Mouse (Mus musculus): ENCODE data around the gene Ppil6.
A peak's percentile ranks its signal among the peaks of the same experiment; 100 is the strongest.

Ppil6 gene

DNA sequence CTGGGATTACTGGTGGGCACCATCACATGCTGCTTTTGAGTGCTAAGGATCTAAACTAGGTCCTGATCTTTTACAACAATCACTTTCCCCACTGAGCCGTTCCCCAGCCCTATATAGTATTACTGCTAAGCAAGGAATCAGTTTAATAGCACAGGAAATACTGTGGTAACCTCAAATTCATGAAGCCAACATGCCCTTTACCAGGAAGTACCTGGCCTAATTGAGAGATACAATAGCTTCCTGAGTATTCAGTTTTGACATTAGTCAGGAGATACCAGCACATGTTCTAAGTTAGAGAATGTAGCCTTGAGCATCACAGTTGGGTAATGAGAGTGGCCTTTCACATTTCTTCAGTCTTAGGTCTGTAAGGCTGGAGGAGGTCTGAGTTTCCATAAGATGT, 46.5 kb downstream of the Ppil6 start:
- DNase-seq: no peak

DNA sequence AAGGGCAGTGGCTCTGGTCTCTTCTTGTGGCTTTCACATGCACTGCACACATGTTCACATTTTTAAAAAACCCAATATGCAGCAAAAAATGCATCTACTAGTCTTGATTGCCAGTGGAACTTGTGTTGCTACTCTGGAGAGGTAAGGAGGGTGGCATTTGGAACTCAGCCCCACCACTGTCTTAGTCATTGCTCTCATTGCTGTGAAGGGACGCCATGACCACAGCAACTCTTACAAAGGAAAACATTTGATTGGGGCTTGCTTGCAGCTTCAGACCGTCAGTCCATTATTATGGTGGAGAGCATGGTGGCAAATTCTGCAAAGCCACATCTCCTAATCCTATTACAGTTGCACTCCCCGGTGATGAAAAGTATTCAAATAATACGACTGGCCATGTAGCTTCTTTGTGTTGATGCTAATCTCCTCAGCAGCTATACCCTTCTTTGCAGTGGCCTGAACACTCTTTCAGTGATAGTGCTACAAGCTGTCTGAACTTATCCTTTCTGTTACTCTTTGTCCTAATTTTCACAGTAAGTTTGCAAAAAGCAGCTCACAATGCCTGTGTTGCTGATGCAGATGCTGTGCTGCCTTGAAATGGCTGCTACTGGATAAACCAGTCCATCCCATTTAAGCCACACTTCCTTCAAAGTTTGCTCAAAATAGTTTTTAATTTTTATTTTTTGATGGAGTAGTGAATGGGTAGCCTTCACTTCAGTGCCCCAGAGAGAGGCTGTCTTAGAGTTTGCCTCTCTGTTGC, 47.2 kb downstream of the Ppil6 start:
- no peak for DNase-seq

DNA sequence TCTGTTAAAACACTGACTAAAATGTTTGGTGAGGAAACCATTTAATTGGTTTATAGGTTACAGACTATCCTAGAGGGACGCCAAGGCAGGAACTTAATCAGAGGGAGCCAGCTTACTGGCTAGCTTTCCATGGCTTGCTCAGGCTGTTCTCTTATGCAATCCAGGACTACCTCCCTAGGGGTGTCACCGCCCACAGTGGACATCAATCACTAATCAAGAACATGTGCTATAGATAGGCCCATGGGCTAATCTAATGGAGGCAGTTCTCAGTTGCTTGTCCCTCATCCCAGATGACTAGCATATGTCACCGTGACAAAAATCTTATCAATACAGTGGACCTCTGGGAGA, 47.7 kb downstream of the Ppil6 start:
- no peak for DNase-seq

DNA sequence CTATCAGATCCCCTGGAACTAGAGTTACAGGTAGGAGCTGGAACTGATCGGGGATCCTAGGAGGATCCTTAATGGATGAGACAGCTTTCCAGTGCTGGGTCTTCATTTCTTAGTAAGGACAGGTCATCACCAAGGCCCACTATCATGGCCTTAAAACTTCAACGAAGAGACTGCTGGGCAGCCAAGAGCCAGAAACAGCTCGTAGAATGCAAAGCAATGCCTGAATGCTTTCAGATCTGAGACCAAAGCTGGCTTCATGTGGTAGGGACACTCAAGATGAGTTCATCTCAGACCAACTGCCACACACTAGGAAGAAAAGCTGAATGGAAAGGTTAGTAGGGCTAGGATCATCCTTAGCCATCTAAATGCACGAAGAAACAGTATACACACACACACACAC, 48.7 kb downstream of the Ppil6 start:
- no peak for DNase-seq

DNA sequence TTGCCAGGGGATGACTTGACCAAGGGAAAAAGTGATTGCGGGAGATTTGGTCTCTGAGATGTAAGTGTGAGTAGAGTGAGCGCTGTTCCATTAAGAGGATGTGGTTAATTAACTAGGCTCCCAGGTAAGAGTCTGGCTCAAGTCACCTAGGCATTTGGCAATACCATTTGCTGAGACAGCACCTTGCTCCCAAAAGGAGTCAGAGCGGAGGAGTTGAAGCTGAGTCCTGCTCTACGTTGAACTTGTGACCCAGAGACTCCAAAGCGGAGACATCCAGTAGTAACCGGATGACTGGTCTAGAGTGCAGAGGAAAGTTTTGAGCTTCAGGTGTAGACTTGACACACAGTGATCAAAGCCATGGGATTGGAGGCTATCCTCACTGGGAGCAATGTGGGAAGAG, 51.8 kb downstream of the Ppil6 start:
- DNase-seq: no peak

DNA sequence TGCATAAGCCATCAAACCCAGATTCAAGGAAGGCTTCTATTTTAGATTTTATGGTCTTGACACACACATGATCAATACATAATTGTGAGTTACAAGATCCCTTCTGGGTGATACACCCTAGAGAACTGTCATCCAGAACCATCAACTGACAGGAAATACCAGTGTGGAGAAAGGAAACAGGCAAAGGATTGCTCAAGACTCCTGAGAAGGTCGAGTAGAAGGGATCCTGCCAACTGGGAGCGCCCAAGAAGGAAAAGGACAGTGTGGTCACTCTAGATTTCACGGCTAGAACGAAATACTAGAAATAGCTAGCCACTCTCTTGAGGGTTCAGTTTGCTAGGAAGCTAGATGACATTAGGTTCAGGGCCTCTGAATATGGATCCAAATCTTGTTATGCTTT, 53.2 kb downstream of the Ppil6 start:
- no peak for DNase-seq

DNA sequence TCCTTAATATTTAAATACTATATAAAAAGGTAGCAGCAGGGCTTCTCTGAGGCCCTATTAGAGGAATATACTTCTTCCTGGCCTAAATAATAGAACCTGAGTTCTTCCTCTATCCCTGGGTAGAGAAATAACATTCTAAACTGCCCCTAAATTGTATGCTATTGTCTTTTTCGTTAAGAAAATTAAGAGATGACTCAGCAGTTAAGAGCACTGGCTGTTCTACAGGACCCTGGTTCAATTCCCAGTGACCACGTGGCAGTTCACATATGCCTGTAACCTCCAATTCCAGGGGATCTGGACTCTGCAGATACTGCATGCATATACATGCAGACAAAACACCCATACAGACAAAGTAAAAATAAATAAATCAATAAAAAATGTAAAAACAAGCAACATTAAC, 53.6 kb downstream of the Ppil6 start:
- DNase-seq: no peak

DNA sequence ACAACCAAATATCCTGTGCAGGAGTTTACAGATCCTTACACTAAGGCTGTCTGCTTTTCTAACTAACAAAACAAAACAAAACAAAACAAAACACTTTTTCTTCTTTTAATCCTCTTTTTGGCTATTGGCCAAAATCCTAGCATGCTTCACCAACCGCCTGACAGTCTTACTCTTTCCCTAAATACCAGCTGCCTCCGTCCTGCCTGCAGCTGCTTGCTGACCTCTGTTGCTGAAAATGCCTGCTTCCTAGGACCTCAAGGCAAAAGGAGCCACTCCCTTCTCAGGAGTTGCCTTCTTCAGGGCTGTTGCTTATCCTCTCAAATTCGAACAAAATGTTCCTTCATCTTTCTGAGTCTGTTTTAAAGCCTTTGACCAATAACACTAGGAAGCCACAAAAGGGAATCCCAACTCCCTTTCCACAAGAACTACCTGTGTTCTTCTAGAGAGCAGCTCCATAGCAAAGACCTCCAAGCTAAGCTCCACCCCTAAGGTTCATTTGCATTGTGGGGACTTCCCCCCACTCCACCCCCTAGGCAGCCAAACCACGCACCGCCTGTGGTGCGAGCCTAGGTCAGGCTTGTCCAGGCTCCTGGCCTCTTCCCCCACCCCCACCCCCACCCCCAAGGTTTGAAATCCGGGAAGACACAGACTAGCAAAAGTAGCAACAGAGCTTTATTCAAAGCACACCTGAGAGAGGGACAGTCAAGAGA, 54.4 kb downstream of the Ppil6 start:
- DNase-seq: no peak

DNA sequence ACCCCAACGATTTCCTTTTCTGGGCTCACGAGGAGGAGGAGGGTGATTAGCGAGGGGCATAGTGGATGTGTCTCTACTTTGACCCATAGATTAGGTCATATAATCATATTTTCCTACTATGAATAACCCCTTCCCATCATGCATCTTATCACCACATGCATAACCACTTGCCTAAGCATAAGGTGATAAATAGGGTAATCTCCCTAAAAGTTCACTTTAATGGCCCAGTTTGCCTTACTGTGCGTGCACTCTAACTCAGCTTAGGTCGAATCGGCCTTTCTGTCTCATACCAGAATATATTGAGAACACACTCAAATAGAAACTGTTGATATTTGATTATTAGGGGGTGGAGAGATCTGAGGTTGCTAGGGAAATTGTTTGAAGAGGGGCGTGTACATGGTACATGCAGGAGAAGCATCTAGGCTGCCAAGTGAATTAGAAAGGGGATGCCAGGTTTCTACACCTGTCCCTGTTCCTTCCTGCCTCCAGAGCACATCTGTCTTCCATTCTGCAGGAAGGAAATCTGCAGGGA, 55.1 kb downstream of the Ppil6 start:
- DNase-seq: no peak

DNA sequence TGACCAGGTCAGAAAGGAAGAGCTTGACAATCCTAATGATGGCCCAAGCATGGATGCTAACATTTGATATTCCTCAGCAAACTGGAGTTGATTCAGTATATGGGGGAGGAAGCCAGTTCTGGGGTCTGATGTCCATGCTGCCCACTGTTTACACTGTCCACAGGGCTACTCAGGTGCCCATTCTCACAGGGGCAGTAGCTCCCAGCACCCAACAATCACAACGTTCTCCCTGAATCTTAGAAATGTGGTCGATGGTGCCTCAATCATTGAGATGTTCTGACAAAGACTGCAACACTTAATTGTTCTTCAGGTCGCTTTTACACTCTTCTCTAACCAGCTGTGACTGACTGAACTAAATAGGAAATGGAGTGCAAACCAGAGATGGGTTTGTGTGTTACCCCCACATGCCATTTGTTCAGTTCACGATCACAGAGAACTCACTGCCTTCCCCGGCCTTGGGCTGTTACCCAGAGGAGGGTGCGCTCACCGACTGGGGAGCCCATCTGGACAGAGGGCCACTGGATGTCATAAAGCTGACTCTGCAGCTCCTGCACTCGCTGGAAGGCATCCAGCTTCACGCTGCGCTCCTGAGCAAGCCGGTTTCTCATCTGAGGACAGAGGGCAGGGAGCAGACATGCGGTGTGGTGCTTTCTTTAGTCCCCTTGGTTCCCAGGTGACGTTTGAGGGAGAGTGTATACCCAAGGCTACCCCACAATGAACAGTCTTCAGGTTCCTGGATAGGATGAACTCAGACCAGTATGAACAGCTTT, 56.3 kb downstream of the Ppil6 start:
- DNase-seq: no peak

DNA sequence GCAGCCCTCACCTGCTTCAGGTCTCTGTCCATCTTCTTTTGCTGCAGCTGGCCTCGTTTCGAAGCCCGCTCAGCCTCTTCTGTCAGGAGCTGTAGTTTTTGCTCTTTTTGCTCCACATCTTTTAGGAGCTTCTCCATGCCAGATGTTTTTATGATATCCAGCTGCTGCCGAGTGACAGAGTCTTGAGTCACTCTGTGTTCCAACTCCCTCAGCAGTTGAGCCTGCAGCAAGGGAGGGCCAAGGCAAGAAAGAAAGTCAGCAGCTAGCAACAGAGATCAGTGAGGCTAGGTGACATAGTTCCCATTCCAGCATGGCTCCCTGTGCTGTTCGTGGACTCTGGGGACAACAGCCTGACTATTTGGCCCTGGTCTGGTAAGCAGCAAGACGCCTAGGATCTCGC, 60.5 kb downstream of the Ppil6 start:
- DNase-seq: no peak

DNA sequence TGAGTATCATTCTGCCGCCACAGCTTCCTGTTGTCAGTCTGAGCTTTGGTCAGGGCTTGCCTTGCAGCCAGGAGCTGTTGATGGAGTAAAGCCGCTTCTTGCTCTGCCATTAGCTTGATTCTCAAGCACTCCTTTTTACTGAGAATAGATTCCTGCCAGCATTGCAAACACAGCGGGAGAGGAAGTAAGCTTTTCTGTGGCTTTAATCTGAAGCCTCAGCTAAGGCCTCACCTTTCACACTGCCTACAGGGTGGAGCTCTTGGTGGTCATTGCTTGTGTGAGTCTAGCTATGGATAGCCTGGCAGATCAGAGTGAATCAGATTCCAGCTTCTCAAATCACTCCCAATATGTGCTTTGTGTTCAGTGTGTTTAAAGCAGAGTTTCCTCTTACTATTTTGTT, 62.1 kb downstream of the Ppil6 start:
- no peak for DNase-seq

DNA sequence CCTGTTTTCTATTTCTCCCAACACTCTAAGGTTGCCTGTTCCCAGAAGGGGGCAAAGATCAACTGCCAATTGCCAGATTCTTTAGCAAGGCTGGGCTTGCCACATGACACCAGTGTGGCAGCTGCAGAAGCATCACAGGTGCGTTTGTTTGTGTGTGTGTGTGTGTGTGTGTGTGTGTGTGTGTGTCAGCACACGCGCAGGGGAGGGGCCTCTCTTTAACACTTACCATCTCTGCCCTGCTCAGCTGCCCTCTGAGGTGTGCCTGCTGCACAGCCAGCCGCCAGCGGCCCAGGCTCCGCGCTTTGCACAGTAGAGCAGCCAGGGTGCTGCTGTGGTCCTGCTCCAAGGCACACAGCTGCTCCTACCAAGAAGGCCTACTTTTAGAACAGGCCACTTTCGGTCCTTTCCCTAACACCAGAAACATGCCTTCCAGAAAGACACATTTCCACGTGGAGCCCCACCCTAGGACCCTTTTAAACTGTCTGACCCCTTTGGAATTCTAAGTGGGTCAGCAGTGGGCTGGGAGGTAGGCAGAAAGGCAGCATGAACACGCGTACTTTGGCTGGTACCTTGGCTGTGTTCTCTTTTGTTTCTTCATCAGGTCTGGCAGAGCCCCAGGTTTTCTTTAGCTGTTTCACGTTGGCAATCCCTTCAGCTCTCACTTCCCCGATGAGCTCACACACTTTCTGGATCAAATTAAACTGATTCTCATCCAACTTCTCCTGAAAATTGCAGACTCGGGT, 62.8 kb downstream of the Ppil6 start:
- peak; percentile 24 for DNase-seq

DNA sequence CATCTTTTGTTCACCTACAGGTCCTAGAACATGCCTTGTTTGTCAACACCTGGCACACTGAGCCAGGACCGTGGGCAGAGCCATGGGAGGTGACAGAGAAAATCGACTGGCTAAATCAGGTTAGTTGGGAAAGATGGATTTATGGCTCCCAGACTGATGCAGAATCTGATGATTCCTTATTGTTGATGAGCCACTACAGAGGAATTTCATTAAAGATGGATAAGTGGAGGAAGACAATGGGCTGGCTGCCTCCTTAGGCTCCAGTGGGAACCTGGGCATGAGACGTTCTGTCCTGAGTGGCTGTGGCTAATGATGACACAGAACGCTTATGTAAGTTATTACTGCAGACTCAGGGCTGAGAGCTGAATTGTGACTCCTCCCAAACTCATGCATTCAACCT, 63.5 kb downstream of the Ppil6 start:
- DNase-seq: peak; percentile 6

DNA sequence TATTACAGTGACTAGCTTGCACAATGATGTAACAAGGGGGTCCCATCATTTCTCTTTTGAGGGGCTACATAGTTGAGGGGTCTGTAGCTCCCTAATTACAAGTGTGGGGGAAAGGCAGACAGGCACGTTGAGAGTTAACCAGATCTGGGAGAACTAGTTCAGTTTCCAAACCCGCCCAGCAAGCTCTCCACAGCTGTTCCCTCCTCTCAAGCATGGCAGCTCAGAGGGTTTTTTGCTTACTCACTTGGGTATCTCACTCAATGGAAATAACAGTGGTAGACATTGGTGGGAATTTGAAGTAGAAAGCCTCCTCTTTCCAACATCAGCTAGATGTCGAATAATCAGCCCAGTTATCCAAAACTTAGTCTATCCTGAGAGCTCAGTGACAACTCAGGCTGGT, 64.8 kb downstream of the Ppil6 start:
- no peak for DNase-seq

DNA sequence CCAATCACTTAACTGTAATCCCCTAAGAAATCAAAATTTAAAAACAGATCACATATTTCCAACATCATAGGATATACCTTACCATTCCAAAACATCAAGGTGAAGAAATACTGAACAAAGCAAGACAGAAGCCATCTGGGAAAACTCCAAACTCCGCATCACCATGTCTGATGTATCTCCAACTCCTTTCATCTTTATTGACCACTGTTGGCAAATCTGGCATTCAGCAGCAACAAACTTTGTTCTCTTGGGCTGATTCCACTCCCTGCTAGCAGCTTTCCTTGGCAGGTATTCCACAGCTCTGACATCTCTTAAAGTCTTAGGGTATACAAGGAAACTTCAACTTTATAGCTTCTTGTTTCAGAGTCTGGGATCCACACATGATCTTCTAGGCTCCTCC, 68.2 kb downstream of the Ppil6 start:
- DNase-seq: no peak

DNA sequence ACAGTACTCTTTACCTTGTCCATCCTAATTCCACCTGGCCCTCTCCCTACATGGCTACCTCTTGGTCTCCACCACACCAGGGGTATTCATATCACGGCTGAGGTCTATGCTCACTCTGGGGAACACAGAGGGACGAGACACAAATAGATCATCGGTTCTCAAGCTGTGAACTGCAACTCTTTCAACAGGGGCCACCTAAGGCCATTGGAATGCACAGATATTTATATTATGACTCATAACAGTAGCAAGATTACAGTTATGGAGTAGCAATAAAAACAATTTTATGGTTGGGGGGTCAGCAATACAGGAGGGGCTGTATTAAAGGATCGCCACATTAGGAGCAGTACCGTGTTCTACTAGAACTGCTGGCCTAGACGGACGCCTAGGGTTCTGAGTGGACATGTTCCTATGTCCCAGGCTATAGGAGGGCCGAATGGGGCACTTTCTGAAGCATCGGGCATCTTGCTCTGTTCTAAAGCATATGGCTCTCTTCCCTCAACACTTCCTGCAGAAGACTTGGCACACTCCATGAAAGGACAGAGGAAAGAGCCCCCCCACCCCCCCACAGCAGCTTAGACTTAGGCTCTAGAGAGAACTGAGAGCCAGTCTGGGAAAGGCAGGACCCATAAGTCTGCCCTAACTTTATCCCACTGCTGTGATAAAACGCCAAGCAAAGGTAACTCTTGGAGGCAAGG, 71.6 kb downstream of the Ppil6 start:
- no peak for DNase-seq

Measured in cerebellum, adult 11-12 months (tissue).